Mouse (Mus musculus): ENCODE measurements at regions not wholly inside any gene's neighbourhood (a gene's known extent, or its start where the extent isn't known, plus 50 kb on each side); places are given as distances from the start of the nearest gene placed in this dataset.
"Not testable (repeated sequence)": the region's sequence is repeated elsewhere in the genome, so short reads cannot be mapped to it uniquely, and the experiment has no call there.

- no peak overlapping the region for H3K9ac ChIP-seq (replicated peaks)
- H3K9me3 ChIP-seq: no peaks in the 10 kb centered on the region
- H3K4me2 ChIP-seq (replicated peaks): no peak overlapping the region
- H3K36me3 ChIP-seq: no peaks in the 10 kb centered on the region
- H3K4me3 ChIP-seq: no peak overlapping the region
- ATAC-seq (replicated peaks): no peak
- WGBS: 83% methylated on average over 2 of the region's 2 CpGs
- H3K4me1 ChIP-seq: peaks cover 8% of the 10 kb centered on the region
- no peak overlapping the region for H3K27ac ChIP-seq (replicated peaks)
- no peaks in the 10 kb centered on the region for H3K27me3 ChIP-seq
Measured at GRCm38 (mm10) chr15:62261520-62261919, 1338.7 kb upstream of the A1bg start.

GRCm38 (mm10) chr15:62258611-62259010 lies 1335.8 kb upstream of the A1bg start:
- H3K4me3 ChIP-seq: no peak overlapping the region
- H3K4me1 ChIP-seq: peaks cover 8% of the 10 kb centered on the region
- H3K27ac ChIP-seq (replicated peaks): no peak overlapping the region
- no peak for ATAC-seq (replicated peaks)
- H3K9me3 ChIP-seq: no peaks in the 10 kb centered on the region
- H3K9ac ChIP-seq (replicated peaks): no peak overlapping the region
- no peaks in the 10 kb centered on the region for H3K36me3 ChIP-seq
- no peaks in the 10 kb centered on the region for H3K27me3 ChIP-seq
- no peak overlapping the region for H3K4me2 ChIP-seq (replicated peaks)
- 81% methylated on average over 5 of the region's 5 CpGs for WGBS

GRCm38 (mm10) chr15:62257955-62258354 lies 1335.1 kb upstream of the A1bg start:
- WGBS: 4% methylated on average over 3 of the region's 3 CpGs
- Histone ChIP-seq H3K9ac (replicated peaks) (no peak overlapping the region), H3K4me1 (peaks cover 8% of the 10 kb centered on the region), H3K36me3 (no peaks in the 10 kb centered on the region), H3K4me3 (no peak overlapping the region), H3K27me3 (no peaks in the 10 kb centered on the region), H3K27ac (replicated peaks) (no peak overlapping the region), H3K4me2 (replicated peaks) (no peak overlapping the region), H3K9me3 (no peaks in the 10 kb centered on the region)
- peak; percentile 89 for ATAC-seq (replicated peaks)

GRCm38 (mm10) chr15:62257110-62257667 lies 1334.4 kb upstream of the A1bg start:
- Histone ChIP-seq H3K27ac (replicated peaks) (no peak overlapping the region), H3K9me3 (no peaks in the 10 kb centered on the region), H3K4me2 (replicated peaks) (no peak overlapping the region), H3K27me3 (no peaks in the 10 kb centered on the region), H3K36me3 (no peaks in the 10 kb centered on the region), H3K4me3 (no peak overlapping the region), H3K9ac (replicated peaks) (no peak overlapping the region), H3K4me1 (peaks cover 8% of the 10 kb centered on the region)
- ATAC-seq (replicated peaks): no peak; the same call in 1 of the 2 replicates
- WGBS: 77% methylated on average over 1 of the region's 1 CpGs

- no peaks in the 10 kb centered on the region for H3K9me3 ChIP-seq
- ATAC-seq (replicated peaks): no peak
- H3K27ac ChIP-seq (replicated peaks): no peak overlapping the region
- H3K4me1 ChIP-seq: peaks cover 8% of the 10 kb centered on the region
- H3K4me3 ChIP-seq: no peak overlapping the region
- H3K4me2 ChIP-seq (replicated peaks): no peak overlapping the region
- WGBS: 96% methylated on average over 5 of the region's 5 CpGs
- H3K27me3 ChIP-seq: no peaks in the 10 kb centered on the region
- no peaks in the 10 kb centered on the region for H3K36me3 ChIP-seq
- no peak overlapping the region for H3K9ac ChIP-seq (replicated peaks)
Measured at GRCm38 (mm10) chr15:62255571-62255970, 1332.8 kb upstream of the A1bg start.

- H3K27ac ChIP-seq (replicated peaks): no peak overlapping the region
- peaks cover 12% of the 10 kb centered on the region for H3K4me1 ChIP-seq
- no peaks in the 10 kb centered on the region for H3K9me3 ChIP-seq
- 96% methylated on average over 4 of the region's 4 CpGs for WGBS
- no peak overlapping the region for H3K9ac ChIP-seq (replicated peaks)
- no peaks in the 10 kb centered on the region for H3K36me3 ChIP-seq
- no peaks in the 10 kb centered on the region for H3K27me3 ChIP-seq
- ATAC-seq (replicated peaks): no peak
- H3K4me3 ChIP-seq: no peak overlapping the region
- H3K4me2 ChIP-seq (replicated peaks): no peak overlapping the region
Measured at GRCm38 (mm10) chr15:62253724-62254123, 1330.9 kb upstream of the A1bg start.

- H3K4me2 ChIP-seq (replicated peaks); H3K4me3 ChIP-seq; H3K27me3 ChIP-seq; ATAC-seq (replicated peaks); H3K36me3 ChIP-seq; H3K27ac ChIP-seq (replicated peaks); H3K9me3 ChIP-seq; H3K4me1 ChIP-seq; H3K9ac ChIP-seq (replicated peaks): not testable (repeated sequence)
- 85% methylated on average over 2 of the region's 2 CpGs for WGBS
Measured at GRCm38 (mm10) chr15:62252078-62252833, 1329.4 kb upstream of the A1bg start.

- Histone ChIP-seq H3K9me3 (no peaks in the 10 kb centered on the region), H3K9ac (replicated peaks) (no peak overlapping the region), H3K36me3 (no peaks in the 10 kb centered on the region), H3K4me3 (no peak overlapping the region), H3K27me3 (no peaks in the 10 kb centered on the region), H3K27ac (replicated peaks) (no peak overlapping the region), H3K4me2 (replicated peaks) (no peak overlapping the region), H3K4me1 (peaks cover 5% of the 10 kb centered on the region)
- 12% methylated on average over 4 of the region's 4 CpGs for WGBS
- no peak for ATAC-seq (replicated peaks)
Measured at GRCm38 (mm10) chr15:62249436-62249835, 1326.6 kb upstream of the A1bg start.

GRCm38 (mm10) chr15:62246561-62247079 lies 1323.8 kb upstream of the A1bg start:
- peaks cover 5% of the 10 kb centered on the region for H3K4me1 ChIP-seq
- H3K4me2 ChIP-seq (replicated peaks): no peak overlapping the region
- no peak overlapping the region for H3K27ac ChIP-seq (replicated peaks)
- no peak overlapping the region for H3K4me3 ChIP-seq
- no peak for ATAC-seq (replicated peaks)
- no peaks in the 10 kb centered on the region for H3K36me3 ChIP-seq
- H3K9me3 ChIP-seq: no peaks in the 10 kb centered on the region
- H3K27me3 ChIP-seq: no peaks in the 10 kb centered on the region
- H3K9ac ChIP-seq (replicated peaks): no peak overlapping the region
- WGBS: 92% methylated on average over 4 of the region's 4 CpGs

- Histone ChIP-seq H3K27ac (replicated peaks) (no peak overlapping the region), H3K27me3 (no peaks in the 10 kb centered on the region), H3K4me3 (no peak overlapping the region), H3K9ac (replicated peaks) (no peak overlapping the region), H3K9me3 (no peaks in the 10 kb centered on the region), H3K4me1 (peaks cover 5% of the 10 kb centered on the region), H3K36me3 (no peaks in the 10 kb centered on the region), H3K4me2 (replicated peaks) (no peak overlapping the region)
- ATAC-seq (replicated peaks): no peak
- WGBS: 79% methylated on average over 1 of the region's 1 CpGs
Measured at GRCm38 (mm10) chr15:62245237-62245636, 1322.4 kb upstream of the A1bg start.

GRCm38 (mm10) chr15:62244819-62245218 lies 1322.0 kb upstream of the A1bg start:
- Histone ChIP-seq H3K4me1 (peaks cover 4% of the 10 kb centered on the region), H3K27me3 (no peaks in the 10 kb centered on the region), H3K4me2 (replicated peaks) (no peak overlapping the region), H3K9me3 (no peaks in the 10 kb centered on the region), H3K4me3 (no peak overlapping the region), H3K36me3 (no peaks in the 10 kb centered on the region), H3K9ac (replicated peaks) (no peak overlapping the region), H3K27ac (replicated peaks) (no peak overlapping the region)
- 93% methylated on average over 3 of the region's 3 CpGs for WGBS
- ATAC-seq (replicated peaks): no peak

GRCm38 (mm10) chr15:62240031-62240430 lies 1317.2 kb upstream of the A1bg start:
- ATAC-seq (replicated peaks): no peak
- Histone ChIP-seq H3K4me2 (replicated peaks) (no peak overlapping the region), H3K9ac (replicated peaks) (no peak overlapping the region), H3K27ac (replicated peaks) (no peak overlapping the region), H3K9me3 (no peaks in the 10 kb centered on the region), H3K27me3 (no peaks in the 10 kb centered on the region), H3K36me3 (no peaks in the 10 kb centered on the region), H3K4me1 (no peaks in the 10 kb centered on the region), H3K4me3 (no peak overlapping the region)
- 97% methylated on average over 3 of the region's 3 CpGs for WGBS

Data from forebrain, embryonic 15.5 days (tissue).